Mouse (Mus musculus): ENCODE data around the gene Wnk2.

GRCm38 (mm10) chr13:49058528-49058927 is 89.3 kb downstream of the Wnk2 start:
- peak; percentile 91 for TF ChIP-seq CTCF (IDR thresholded peaks at IDR 0.05)
- TF ChIP-seq EP300 (IDR thresholded peaks at IDR 0.05): no peak

Measured in lung, postnatal 0 days (tissue).